8 mouse cellular contexts compared by ENCODE assay signal in the genomic region with DNA sequence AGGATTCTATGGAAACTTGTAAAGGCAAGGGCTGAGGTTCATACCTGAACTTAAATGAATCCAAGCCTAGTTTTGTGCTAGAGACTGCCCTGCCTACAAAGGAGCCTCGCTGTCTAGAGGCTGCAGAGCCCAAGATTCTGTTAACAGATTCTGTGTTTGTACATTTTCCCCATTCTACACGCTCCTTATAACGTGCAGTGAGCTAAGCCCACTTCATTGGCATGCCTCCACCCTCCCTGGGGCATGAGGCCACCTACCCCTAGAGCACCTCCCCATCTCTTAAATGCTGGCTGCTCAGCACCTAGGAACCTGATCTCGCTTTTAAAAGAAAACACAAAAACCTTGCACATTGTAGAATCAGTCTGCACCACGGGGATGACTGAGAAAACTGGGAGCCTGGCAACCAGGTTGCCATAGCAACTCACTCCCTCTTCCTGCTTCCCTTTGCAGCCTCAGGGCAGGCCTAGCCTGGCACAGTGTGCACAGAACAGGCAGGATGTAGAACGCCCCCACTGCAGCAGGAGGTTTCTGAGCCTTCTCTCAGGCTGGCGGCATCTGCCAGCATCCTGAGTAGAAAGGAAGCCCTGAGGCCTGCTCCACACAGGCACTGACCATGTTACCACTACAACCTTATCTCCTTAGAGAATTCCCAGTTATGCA.
DNase-seq lines count a peak whose midpoint lies in the region.

No protein-coding gene starts in this region.

- peak; percentile 16 for DNase-seq in NIH3T3 (ENCODE audit: low read depth)
- peak; percentile 82 to 86 for DNase-seq in cerebellum, postnatal 36 days
- DNase-seq in frontal cortex, postnatal 25 days (ENCODE audit: low spot score in 2 of 2): peak; percentile 72 to 82
- peak; percentile 94 to 99 for DNase-seq in left cerebral cortex, postnatal 25 days (ENCODE audit: low spot score in 2 of 2)
- DNase-seq in retina, postnatal 7 days (ENCODE audit: low read depth, low spot score): peak; percentile 36
- no peak for DNase-seq in gastrocnemius, postnatal 14 days
- DNase-seq in thymus, postnatal 10 days (ENCODE audit: low spot score in 2 of 2): no peak
- DNase-seq in heart, adult 11 months: no peak

- intact Hi-C loops in left cerebral cortex, postnatal 25 days (cut with DNase I): loop anchor here (10.0 kb wide), 1 partner anchor 507 kb away; no protein-coding TSS in a partner anchor
- intact Hi-C loops in gastrocnemius, postnatal 14 days (cut with DNase I; ENCODE audit: low total_unique reads): no loop called here

Comparison
In these comparisons a context has a peak if more than half of its experiments do, and no peak if none do; other contexts are left out.
1. DNase-seq: peak in NIH3T3 (single experiment), cerebellum, postnatal 36 days (2 of 2), frontal cortex, postnatal 25 days (2 of 2), left cerebral cortex, postnatal 25 days (2 of 2) and retina, postnatal 7 days (single experiment); none in gastrocnemius, postnatal 14 days (single experiment), thymus, postnatal 10 days (0 of 2) and heart, adult 11 months (single experiment).